13 mouse cellular contexts compared by ENCODE assay signal in the genomic region with DNA sequence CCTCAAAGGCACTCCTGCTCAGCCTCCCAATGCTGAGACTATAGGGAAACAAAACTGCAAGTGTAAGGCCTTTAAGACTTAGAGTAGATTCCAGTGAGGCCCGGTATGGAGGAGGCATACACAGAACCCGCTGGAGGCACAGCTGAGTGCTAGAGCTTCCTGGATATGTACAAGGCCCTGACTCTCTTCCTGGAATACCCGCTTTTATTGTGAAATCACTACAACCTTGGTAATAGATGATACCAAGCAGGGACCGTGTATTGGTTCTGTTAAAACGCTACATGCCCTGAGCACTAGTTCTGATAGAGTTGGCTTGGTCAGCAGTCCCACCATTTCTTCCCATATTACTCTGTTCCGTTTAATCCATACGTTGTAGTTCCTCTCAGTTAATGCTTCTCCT.
DNase-seq lines count a peak whose midpoint lies in the region.
"Had no signal": no experiment of that assay in that cellular context is flagged by ENCODE, and none has a peak within 500 bp of the region (broad histone marks: within the 10 kb centered on the region; RNA-seq: fewer than 3 reads in every experiment).

No protein-coding gene starts in this region.

- peak; percentile 78 for DNase-seq in heart, adult 11 months
- no peak for DNase-seq in heart, adult 18-20 months
- DNase-seq: adrenal gland, adult 2 months; adrenal gland, adult 8-10 months; adrenal gland, postnatal 10 days; adrenal gland, postnatal 14 days; adrenal gland, postnatal 25 days; adrenal gland, postnatal 36 days; B cell, adult 2 months; cerebellum, adult 11 months; cerebellum, adult 11-12 months; cerebellum, adult 18-20 months; cerebellum, adult 2 months had no signal
